Mouse (Mus musculus) myocyte (in vitro differentiated cells): Measurements from ENCODE around the gene M6pr.

Experiments
- E2F4 ChIP-seq: IDR thresholded peaks from one replicate; pipeline ENCODE4 v1.6.1; 2011; ENCODE audit warnings: mild to moderate bottlenecking, control low read depth, moderate library complexity; ENCODE audit not compliant: insufficient read depth
- POLR2A ChIP-seq: IDR thresholded peaks from one replicate; pipeline ENCODE4 v1.6.1; 2011; ENCODE audit warnings: low read depth, mild to moderate bottlenecking, control low read depth, moderate library complexity; ENCODE audit not compliant: insufficient read length
- POLR2AphosphoS2 ChIP-seq: IDR thresholded peaks from one replicate; pipeline ENCODE4 v1.6.1; 2011; ENCODE audit warnings: low read depth, control low read depth; ENCODE audit not compliant: insufficient read length
- TCF3 ChIP-seq: IDR thresholded peaks from one replicate; pipeline ENCODE4 v1.6.1; 2011; ENCODE audit warnings: low read depth, control low read depth; ENCODE audit not compliant: insufficient read length

DNA sequence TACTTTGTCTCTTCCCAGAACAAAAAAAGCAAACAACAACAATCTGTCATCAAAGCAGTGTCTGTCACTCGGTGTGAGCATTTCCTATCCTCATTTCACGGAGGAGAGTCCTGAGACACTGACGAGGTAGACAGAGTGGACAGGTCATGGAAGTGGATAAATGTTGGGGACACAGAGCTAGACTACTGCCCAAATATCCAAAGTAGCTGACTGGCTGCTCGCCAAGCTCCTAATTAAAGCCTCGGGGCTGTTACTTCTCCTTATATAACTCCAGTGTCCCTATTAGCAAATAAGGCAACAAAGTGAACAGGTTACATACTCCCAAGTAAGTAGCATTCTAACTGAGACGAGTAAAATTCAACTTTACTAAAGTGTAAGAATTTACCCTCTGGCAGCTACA, 29.0 kb downstream of the M6pr start:
- TF ChIP-seq POLR2A: no peak
- TF ChIP-seq E2F4: no peak
- TF ChIP-seq POLR2AphosphoS2: no peak
- no peak for TF ChIP-seq TCF3
